Mouse (Mus musculus) limb, embryonic 15.5 days (tissue): Measurements from ENCODE around the gene Cmtm7. TPM values are rescaled to one million over a fixed set of nuclear protein-coding genes. Genes with fewer than 3 reads are reported as not detected.

Experiments used
- ATAC-seq: fragments of 200-750 bp; cut with Nextera tagmentation; 2 replicates; pipeline ENCODE4 v1.8.0; 2017; ENCODE audit warnings: low read depth, moderate TSS enrichment; ENCODE audit not compliant: insufficient number of reproducible peaks, low FRiP score, low TSS enrichment
- H3K27ac ChIP-seq: fragments of 300-500 bp; sonication (generic); 2 replicates; pipeline ENCODE4 v1.5.1; 2015; ENCODE audit warnings: moderate library complexity, mild to moderate bottlenecking, inconsistent platforms
- H3K27me3 ChIP-seq: fragments of 300-500 bp; sonication (generic); 2 replicates; pipeline ENCODE4 v1.6.1; 2015; ENCODE audit warnings: inconsistent platforms
- H3K36me3 ChIP-seq: fragments of 300-500 bp; sonication (generic); 2 replicates; pipeline ENCODE4 v1.6.1; 2015; ENCODE audit warnings: inconsistent platforms
- H3K4me1 ChIP-seq: fragments of 300-500 bp; sonication (generic); 2 replicates; pipeline ENCODE4 v1.6.1; 2015; ENCODE audit warnings: inconsistent platforms
- H3K4me2 ChIP-seq: fragments of 300-500 bp; sonication (generic); 2 replicates; pipeline ENCODE4 v1.6.1; 2015; ENCODE audit warnings: mild to moderate bottlenecking, inconsistent platforms
- H3K4me3 ChIP-seq: fragments of 300-500 bp; sonication (generic); 2 replicates; pipeline ENCODE4 v1.5.1; 2015; ENCODE audit warnings: mild to moderate bottlenecking, inconsistent platforms
- H3K9ac ChIP-seq: fragments of 300-500 bp; sonication (generic); 2 replicates; pipeline ENCODE4 v1.6.1; 2015; ENCODE audit warnings: inconsistent platforms
- H3K9me3 ChIP-seq: fragments of 300-500 bp; sonication (generic); 2 replicates; pipeline ENCODE4 v1.6.1; 2016; ENCODE audit warnings: inconsistent platforms
- WGBS: fragments of 180-500 bp; shearing (Covaris S2); methylation state at CpG from one replicate; pipeline ENCODE4 v1.1.7; 2015; 5-methylcytosine and 5-hydroxymethylcytosine counted together
- polyA plus RNA-seq: library from polyadenylated mRNA; unstranded; fragments of >200 nt; fragmentation: Nextera tagmentation; extraction: Ambion mirVana; gene quantifications from 2 replicates; pipeline ENCODE4 v1.2.1, GENCODE M21; 2015

Cmtm7 gene
- polyA plus RNA-seq, 1 experiment from 2014 or later = 119 TPM

- no peak for ATAC-seq
- peaks cover 10% of the 10 kb centered on the region; the same call in 1 of the 2 replicates for H3K4me1 ChIP-seq
- WGBS = 79% methylated on average over 8 of the region's 8 CpGs
Observed at GRCm38 (mm10) chr9:114789989-114790388, 8.3 kb upstream of the Cmtm7 start.

GRCm38 (mm10) chr9:114789557-114789956 lies 7.9 kb upstream of the Cmtm7 start:
- Histone ChIP-seq H3K27ac (no peak overlapping the region), H3K9me3 (no peaks in the 10 kb centered on the region), H3K4me1 (peaks cover 10% of the 10 kb centered on the region; the same call in 1 of the 2 replicates), H3K4me3 (no peak overlapping the region), H3K27me3 (no peaks in the 10 kb centered on the region), H3K4me2 (no peak overlapping the region), H3K9ac (no peak overlapping the region), H3K36me3 (no peaks in the 10 kb centered on the region)
- WGBS = 54% methylated on average over 7 of the region's 7 CpGs
- ATAC-seq = no peak

More at GRCm38 (mm10) chr9:114789989-114790388, 8.3 kb upstream of the Cmtm7 start:
- Histone ChIP-seq H3K27ac (no peak overlapping the region), H3K27me3 (no peaks in the 10 kb centered on the region), H3K4me2 (no peak overlapping the region), H3K36me3 (no peaks in the 10 kb centered on the region), H3K9ac (no peak overlapping the region), H3K4me3 (no peak overlapping the region), H3K9me3 (no peaks in the 10 kb centered on the region)

DNA sequence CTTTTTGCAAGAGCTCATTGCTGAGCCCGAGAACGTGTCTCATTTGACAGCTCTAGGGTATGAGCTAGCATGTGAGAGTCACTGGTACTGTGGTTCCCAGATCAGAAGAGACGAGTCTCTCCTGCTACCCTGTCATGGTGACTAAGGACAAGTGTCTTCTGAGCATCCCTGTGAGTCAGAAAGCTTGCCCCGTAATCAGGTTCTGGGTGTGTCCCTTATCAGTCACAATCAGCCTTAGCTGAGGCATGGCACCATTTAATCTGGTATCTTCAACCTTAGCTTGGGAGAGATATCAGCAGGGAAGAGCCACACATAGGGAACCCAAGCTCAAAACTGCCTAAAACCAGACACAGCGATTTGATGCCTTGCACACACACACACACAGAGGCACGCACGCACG lies 7.0 kb upstream of the Cmtm7 start:
- Histone ChIP-seq H3K27me3 (no peaks in the 10 kb centered on the region), H3K36me3 (no peaks in the 10 kb centered on the region), H3K27ac (no peak overlapping the region), H3K4me2 (no peak overlapping the region), H3K9me3 (no peaks in the 10 kb centered on the region), H3K4me3 (no peak overlapping the region), H3K4me1 (peaks cover 10% of the 10 kb centered on the region; the same call in 1 of the 2 replicates), H3K9ac (no peak overlapping the region)
- no peak for ATAC-seq
- WGBS = 83% methylated on average over 8 of the region's 8 CpGs

DNA sequence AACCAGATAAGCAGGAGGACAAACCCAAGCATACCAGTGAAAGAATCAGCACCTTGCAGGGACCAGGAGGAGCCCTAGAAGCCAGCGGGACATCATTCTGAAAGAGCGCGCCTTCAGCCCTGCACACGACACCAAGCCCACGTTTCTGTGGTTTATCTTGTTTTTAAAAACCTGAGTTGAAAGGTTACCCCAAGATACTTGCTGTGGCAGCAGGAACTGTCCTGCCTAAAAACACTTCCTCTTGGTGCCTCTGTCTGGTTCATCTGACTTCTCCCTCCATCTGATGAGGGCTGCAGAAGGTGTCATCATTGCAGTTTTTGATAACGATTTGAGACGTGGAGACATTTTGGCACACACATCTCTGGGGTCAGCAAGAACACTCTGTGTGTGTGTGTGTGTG lies 6.1 kb upstream of the Cmtm7 start:
- no peak overlapping the region for H3K27ac ChIP-seq
- H3K4me1 ChIP-seq = peaks cover 10% of the 10 kb centered on the region; the same call in 1 of the 2 replicates
- WGBS = 89% methylated on average over 7 of the region's 7 CpGs
- no peaks in the 10 kb centered on the region for H3K36me3 ChIP-seq
- ATAC-seq = no peak
- H3K9me3 ChIP-seq = no peaks in the 10 kb centered on the region
- H3K9ac ChIP-seq = no peak overlapping the region
- H3K27me3 ChIP-seq = no peaks in the 10 kb centered on the region
- no peak overlapping the region for H3K4me3 ChIP-seq
- no peak overlapping the region for H3K4me2 ChIP-seq

- Histone ChIP-seq H3K4me3 (no peak overlapping the region), H3K27me3 (no peaks in the 10 kb centered on the region), H3K27ac (no peak overlapping the region), H3K9me3 (no peaks in the 10 kb centered on the region), H3K4me2 (no peak overlapping the region), H3K36me3 (no peaks in the 10 kb centered on the region), H3K4me1 (peaks cover 10% of the 10 kb centered on the region; the same call in 1 of the 2 replicates), H3K9ac (no peak overlapping the region)
- 93% methylated on average over 5 of the region's 5 CpGs for WGBS
- ATAC-seq = no peak
Observed at GRCm38 (mm10) chr9:114787134-114787533, 5.5 kb upstream of the Cmtm7 start.

DNA sequence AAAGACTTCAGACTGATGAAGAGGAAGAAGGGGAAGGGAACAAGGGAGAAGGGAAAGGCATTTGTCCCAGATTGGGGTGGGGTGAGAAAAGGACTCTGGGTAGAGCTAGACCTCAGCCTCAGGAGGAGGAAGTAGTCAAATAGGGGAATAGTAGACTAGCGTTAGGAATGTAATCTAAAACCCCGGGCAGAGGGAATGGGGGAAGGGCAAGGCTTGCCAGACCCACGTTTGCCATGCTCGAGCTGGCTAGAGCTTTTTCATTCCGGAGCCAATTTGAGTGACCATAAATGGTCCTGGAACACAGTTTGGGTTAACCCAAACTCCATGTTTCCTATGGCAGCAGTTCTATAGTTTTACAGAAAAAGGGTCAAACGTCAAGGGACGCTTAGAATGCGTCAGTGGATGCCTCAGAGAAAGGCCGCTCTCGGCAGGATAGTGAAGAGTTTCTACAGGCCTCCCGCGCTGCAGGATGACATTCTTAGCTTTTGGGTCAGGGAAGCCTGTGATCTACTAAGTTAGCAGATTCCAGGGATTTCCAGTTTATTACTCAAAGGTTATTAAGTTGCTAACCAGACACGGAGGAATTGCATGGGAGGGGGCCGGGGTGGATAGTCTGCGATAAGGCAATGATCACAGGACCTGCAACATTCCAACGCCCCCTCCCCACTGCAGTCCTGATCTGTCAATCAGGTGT lies 3.9 kb upstream of the Cmtm7 start:
- no peaks in the 10 kb centered on the region for H3K9me3 ChIP-seq
- no peak overlapping the region for H3K9ac ChIP-seq
- ATAC-seq = no peak
- no peaks in the 10 kb centered on the region for H3K36me3 ChIP-seq
- peaks cover 15% of the 10 kb centered on the region; the same call in 1 of the 2 replicates for H3K4me1 ChIP-seq
- no peak overlapping the region for H3K4me3 ChIP-seq
- H3K27me3 ChIP-seq = no peaks in the 10 kb centered on the region
- 12% methylated on average over 16 of the region's 16 CpGs for WGBS
- H3K27ac ChIP-seq = no peak overlapping the region
- H3K4me2 ChIP-seq = no peak overlapping the region

GRCm38 (mm10) chr9:114780746-114781525 lies 720 bp downstream of the Cmtm7 start:
- Histone ChIP-seq H3K27ac (peak overlapping the region; percentile 85), H3K9me3 (no peaks in the 10 kb centered on the region), H3K4me2 (peak overlapping the region; percentile 87), H3K4me1 (peaks cover 26% of the 10 kb centered on the region), H3K36me3 (peaks cover 4% of the 10 kb centered on the region; the same call in 1 of the 2 replicates), H3K4me3 (peak overlapping the region; percentile 71), H3K9ac (peak overlapping the region; percentile 65), H3K27me3 (no peaks in the 10 kb centered on the region)
- no peak; the same call in 1 of the 2 replicates for ATAC-seq
- WGBS = under 1% methylated on average over 37 of the region's 38 CpGs

DNA sequence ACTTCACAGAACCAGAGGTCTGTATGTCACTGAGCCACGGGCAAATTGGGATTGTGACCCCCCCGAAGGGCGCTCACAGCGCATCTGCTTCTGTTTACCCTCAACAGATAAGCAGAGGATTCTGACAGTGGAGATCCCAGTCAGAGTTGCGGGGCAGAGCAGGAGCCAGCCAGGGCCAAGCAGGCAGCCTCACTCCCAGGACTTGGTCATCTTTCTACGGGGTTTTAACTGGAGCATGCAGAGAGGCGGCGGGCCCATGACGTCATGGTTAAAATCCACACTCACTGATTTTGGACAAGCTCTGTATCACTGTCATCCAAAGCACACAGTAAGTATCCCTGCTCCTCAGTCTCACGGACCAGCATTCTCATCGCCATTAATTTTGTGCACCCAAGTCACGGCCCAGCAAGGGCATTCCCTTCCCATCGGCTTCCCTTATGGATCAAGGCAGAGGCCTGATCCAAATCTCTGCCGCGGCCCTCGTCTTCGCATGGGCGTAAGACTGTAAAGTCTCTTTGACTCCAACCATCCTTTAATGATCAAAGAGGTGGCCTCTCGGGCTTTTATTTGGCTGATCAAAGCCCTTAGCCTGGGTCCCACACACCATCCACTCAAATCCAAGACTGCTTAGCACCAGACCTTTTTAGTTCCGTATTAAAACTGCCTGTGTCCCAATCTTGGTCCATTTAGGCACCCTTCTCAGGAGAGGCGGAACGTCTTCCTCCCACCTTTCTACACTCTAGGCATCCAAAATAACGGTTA lies 1.5 kb downstream of the Cmtm7 start:
- Histone ChIP-seq H3K9me3 (no peaks in the 10 kb centered on the region), H3K36me3 (peaks cover 4% of the 10 kb centered on the region; the same call in 1 of the 2 replicates), H3K27ac (peak overlapping the region; percentile 85; the same call in 1 of the 2 replicates), H3K4me2 (peak overlapping the region; percentile 87), H3K9ac (peak overlapping the region; percentile 65; the same call in 1 of the 2 replicates), H3K27me3 (no peaks in the 10 kb centered on the region), H3K4me3 (peak overlapping the region; percentile 71), H3K4me1 (peaks cover 30% of the 10 kb centered on the region)
- WGBS = 29% methylated on average over 23 of the region's 23 CpGs
- no peak for ATAC-seq

DNA sequence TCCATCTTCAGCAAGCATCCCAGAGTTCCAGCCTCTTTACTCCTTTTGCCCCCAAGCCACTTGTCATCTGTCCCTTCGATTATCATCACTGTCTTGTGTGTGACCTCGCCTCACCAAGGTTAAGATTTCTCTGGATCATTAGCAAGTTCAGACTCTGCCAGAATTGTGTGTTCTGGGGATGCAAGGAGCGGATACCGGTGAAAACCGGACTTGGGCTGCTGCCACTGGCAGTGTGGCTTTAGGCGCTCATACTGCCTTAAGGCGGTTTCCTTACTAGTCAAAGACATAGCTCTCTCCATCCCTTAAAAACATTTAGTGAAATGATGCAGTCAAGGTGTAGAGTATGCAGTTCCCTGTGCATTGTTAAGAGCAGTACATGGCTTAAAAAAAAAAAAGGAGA lies 2.8 kb downstream of the Cmtm7 start:
- no peak overlapping the region for H3K4me2 ChIP-seq
- H3K9me3 ChIP-seq = no peaks in the 10 kb centered on the region
- H3K9ac ChIP-seq = no peak overlapping the region
- H3K4me3 ChIP-seq = no peak overlapping the region
- no peak overlapping the region for H3K27ac ChIP-seq
- 86% methylated on average over 7 of the region's 7 CpGs for WGBS
- peaks cover 4% of the 10 kb centered on the region; the same call in 1 of the 2 replicates for H3K36me3 ChIP-seq
- peaks cover 39% of the 10 kb centered on the region for H3K4me1 ChIP-seq
- ATAC-seq = no peak
- no peaks in the 10 kb centered on the region for H3K27me3 ChIP-seq

GRCm38 (mm10) chr9:114778047-114778390 lies 3.6 kb downstream of the Cmtm7 start:
- H3K9me3 ChIP-seq = no peaks in the 10 kb centered on the region
- WGBS = 79% methylated on average over 7 of the region's 7 CpGs
- ATAC-seq = no peak

DNA sequence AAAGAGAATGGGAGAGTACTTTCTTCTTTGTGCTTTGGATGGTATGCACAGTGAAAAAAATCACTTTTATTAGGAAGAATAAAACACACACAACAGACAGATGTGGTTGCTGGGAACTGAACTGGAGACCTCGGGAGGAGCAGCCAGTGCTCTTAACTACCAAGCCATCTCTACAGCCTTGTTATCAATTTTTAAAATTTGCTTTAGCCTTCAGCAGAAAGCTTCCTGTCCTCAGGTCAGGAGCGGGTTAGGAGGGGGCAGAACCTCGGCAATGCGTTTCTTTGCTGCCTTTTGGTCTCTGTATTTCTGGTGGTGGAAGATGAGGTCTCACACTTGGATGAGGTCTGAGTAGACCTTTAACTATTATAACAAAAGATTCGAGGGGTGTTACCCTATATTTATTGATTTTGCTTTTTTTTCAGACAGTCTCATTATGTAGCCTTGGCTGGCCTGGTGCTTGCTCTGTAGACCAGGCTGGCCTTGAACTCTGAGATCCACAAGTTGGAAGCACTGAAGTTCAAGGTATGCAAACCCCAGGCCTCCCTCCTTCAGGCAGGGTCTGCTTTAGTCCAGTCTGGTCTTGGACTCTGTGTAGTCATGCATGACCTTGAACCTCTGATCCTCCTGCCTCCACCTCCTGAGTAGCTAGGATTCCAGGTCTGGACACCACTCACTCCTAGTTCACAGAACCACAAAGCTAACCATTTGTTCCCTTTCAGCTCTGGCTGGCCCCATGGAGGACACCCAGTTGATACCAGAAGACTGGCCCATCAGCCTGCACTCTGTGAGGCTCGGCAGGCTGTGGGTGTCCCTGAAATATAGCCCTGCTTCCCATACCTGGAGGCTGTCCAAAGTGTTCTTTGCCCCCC lies 4.2 kb downstream of the Cmtm7 start:
- Histone ChIP-seq H3K9ac (no peak overlapping the region), H3K4me3 (no peak overlapping the region), H3K9me3 (no peaks in the 10 kb centered on the region), H3K4me1 (peaks cover 39% of the 10 kb centered on the region), H3K36me3 (peaks cover 9% of the 10 kb centered on the region; the same call in 1 of the 2 replicates), H3K4me2 (no peak overlapping the region), H3K27ac (no peak overlapping the region), H3K27me3 (no peaks in the 10 kb centered on the region)
- WGBS = 75% methylated on average over 6 of the region's 6 CpGs
- no peak for ATAC-seq

More at GRCm38 (mm10) chr9:114778047-114778390, 3.6 kb downstream of the Cmtm7 start:
- Histone ChIP-seq H3K9ac (no peak overlapping the region), H3K36me3 (peaks cover 4% of the 10 kb centered on the region; the same call in 1 of the 2 replicates), H3K4me2 (no peak overlapping the region), H3K27me3 (no peaks in the 10 kb centered on the region), H3K4me1 (peaks cover 39% of the 10 kb centered on the region), H3K27ac (no peak overlapping the region), H3K4me3 (no peak overlapping the region)
